Mouse (Mus musculus) CD4-positive helper T cell, adult 2 months (primary cell): Measurements from ENCODE around the gene Samhd1.

Source experiments
- DNase-seq: peaks from one replicate; pipeline ENCODE4 v3.0.0-alpha.2; 2012; ENCODE audit warnings: low read depth, missing footprints, low spot score

Gene Samhd1

GRCm38 (mm10) chr2:157053787-157054186 is 81.3 kb downstream of the Samhd1 start:
- no peak for DNase-seq

- DNase-seq, result no peak
Measured at GRCm38 (mm10) chr2:157053124-157053523, 81.9 kb downstream of the Samhd1 start.

GRCm38 (mm10) chr2:157052448-157052847 is 82.6 kb downstream of the Samhd1 start:
- no peak for DNase-seq

GRCm38 (mm10) chr2:157049831-157050243 is 85.2 kb downstream of the Samhd1 start:
- no peak for DNase-seq

GRCm38 (mm10) chr2:157048395-157049181 is 86.5 kb downstream of the Samhd1 start:
- no peak for DNase-seq
